ENCODE assay signal across 13 mouse cellular contexts in genomic region chr13:49545646-49546045, GRCm38 (mm10). TPM values are rescaled to one million over a fixed set of nuclear protein-coding genes. Genes with fewer than 3 reads are reported as not detected.
DNase-seq lines count a peak whose midpoint lies in the region; ATAC-seq and TF ChIP-seq lines count a peak whose summit lies in the region.
"Had no signal": no experiment of that assay in that cellular context is flagged by ENCODE, and none has a peak within 500 bp of the region (broad histone marks: within the 10 kb centered on the region; RNA-seq: fewer than 3 reads in every experiment).

No protein-coding gene starts in this region.

- H3K4me1 ChIP-seq in lung, postnatal 0 days (ENCODE audit: insufficient read depth, low read depth, low read length): no peaks in the 10 kb centered on the region
- no peaks in the 10 kb centered on the region for H3K4me1 ChIP-seq in lung, adult 2 months (ENCODE audit: control insufficient read depth, insufficient read depth, low read length)
- no peaks in the 10 kb centered on the region for H3K4me1 ChIP-seq in intestine, embryonic 15.5 days (replicated peaks)

- no peak for ATAC-seq in lung, postnatal 0 days
- no peak; the same call in 1 of the 2 replicates for ATAC-seq in intestine, embryonic 15.5 days

- DNase-seq in gastrocnemius, postnatal 14 days: peak; percentile 6
- DNase-seq in gastrocnemius, postnatal 25 days: no peak
- no peak for DNase-seq in lung, postnatal 0 days (ENCODE audit: low spot score)
- DNase-seq in lung, adult 2 months: no peak
- no peak for DNase-seq in urinary bladder, postnatal 14 days (ENCODE audit: low spot score)
- DNase-seq in cerebellum, adult 11-12 months: no peak
- DNase-seq in cerebellum, adult 8-10 months: no peak
- DNase-seq: layer of hippocampus, adult 9-11 months; retina, postnatal 1 day had no signal

- no peaks in the 10 kb centered on the region for H3K27me3 ChIP-seq in lung, postnatal 0 days (replicated peaks; ENCODE audit: insufficient read depth, low read length)
- H3K27me3 ChIP-seq in intestine, embryonic 15.5 days (replicated peaks): no peaks in the 10 kb centered on the region

- H3K27ac ChIP-seq in lung, postnatal 0 days (ENCODE audit: low read length): 0 out of 2 replicates have a peak overlapping the region, but pooled peaks have one; percentile 11
- peak overlapping the region; percentile 44 for H3K27ac ChIP-seq in intestine, embryonic 15.5 days
- H3K27ac ChIP-seq: liver, embryonic 14.5 days had no signal

- H3K9ac ChIP-seq in lung, postnatal 0 days (replicated peaks; ENCODE audit: low read depth): no peak overlapping the region
- H3K9ac ChIP-seq in intestine, embryonic 15.5 days: no peak overlapping the region
- H3K9ac ChIP-seq: liver, embryonic 14.5 days had no signal

- no peak for TF ChIP-seq POLR2A in lung, adult 2 months (IDR thresholded peaks at IDR 0.05; ENCODE audit: borderline replicate concordance, extremely low read depth, low read depth, low read length)

- intact Hi-C loops in gastrocnemius, postnatal 14 days (cut with DNase I; ENCODE audit: low total_unique reads): no loop called here

- H3K36me3 ChIP-seq in lung, postnatal 0 days (ENCODE audit: insufficient read depth, low read length): no peaks in the 10 kb centered on the region
- H3K36me3 ChIP-seq in intestine, embryonic 15.5 days: no peaks in the 10 kb centered on the region

- H3K4me3 ChIP-seq in lung, postnatal 0 days (ENCODE audit: low read depth, low read length): no peak overlapping the region
- H3K4me3 ChIP-seq in lung, adult 2 months (replicated peaks; ENCODE audit: extremely low read depth, low read depth, low read length): no peak overlapping the region
- H3K4me3 ChIP-seq in intestine, embryonic 15.5 days (replicated peaks): no peak overlapping the region
- H3K4me3 ChIP-seq: erythroblast, embryonic 14.5 days had no signal

- TF ChIP-seq EP300 in lung, postnatal 0 days (IDR thresholded peaks at IDR 0.05): no peak

- WGBS in lung, postnatal 0 days: 41% methylated on average over 3 of the region's 3 CpGs
- 49% methylated on average over 3 of the region's 3 CpGs for WGBS in lung, adult 2 months
- WGBS in intestine, embryonic 15.5 days: 35% methylated on average over 3 of the region's 3 CpGs

- H3K4me2 ChIP-seq in lung, postnatal 0 days (replicated peaks; ENCODE audit: low read depth, low read length): no peak overlapping the region
- H3K4me2 ChIP-seq in intestine, embryonic 15.5 days (replicated peaks): no peak overlapping the region

- no peak for TF ChIP-seq CTCF in lung, postnatal 0 days (IDR thresholded peaks at IDR 0.05)
- no peak for TF ChIP-seq CTCF in lung, adult 2 months (IDR thresholded peaks at IDR 0.05; ENCODE audit: insufficient read depth, low read length)

- H3K9me3 ChIP-seq in lung, postnatal 0 days (ENCODE audit: low read length): no peaks in the 10 kb centered on the region
- no peaks in the 10 kb centered on the region for H3K9me3 ChIP-seq in intestine, embryonic 15.5 days

RNA-seq across cellular contexts. Expression of gene Aspn, which starts 1.4 kb away (rescaled TPM):
- total RNA-seq in gastrocnemius, postnatal 14 days (2021): 10 to 100 TPM; 58.3 to 60.2 TPM
- 10 to 100 TPM; 20.3 to 34.4 TPM for total RNA-seq in gastrocnemius, postnatal 25 days (2021)
- 102 and 115 TPM in 2 replicates for polyA plus RNA-seq in lung, postnatal 0 days (2015; fragmentation: Nextera tagmentation; extraction: Ambion mirVana)
- 0.98 and 4.0 TPM in 2 replicates for polyA plus RNA-seq in lung, adult 2 months (2012; rRNA removed)
- polyA plus RNA-seq in intestine, embryonic 15.5 days (2015; fragmentation: Nextera tagmentation; extraction: Ambion mirVana): 21.2 and 25.5 TPM in 2 replicates
- total RNA-seq: hematopoietic stem cell, adult 5-6 weeks had no signal
- polyA plus RNA-seq: erythroblast, embryonic 14.5 days had no signal

RNA-seq across cellular contexts. Expression of gene Omd, which starts 36.6 kb away (rescaled TPM):
- total RNA-seq in gastrocnemius, postnatal 14 days (2021): 1 to 10 TPM; 2.4 to 3.8 TPM
- 1 to 10 TPM; 2.4 to 2.7 TPM for total RNA-seq in gastrocnemius, postnatal 25 days (2021)
- 0.54 and 0.74 TPM in 2 replicates for polyA plus RNA-seq in lung, postnatal 0 days (2015; fragmentation: Nextera tagmentation; extraction: Ambion mirVana)
- 0.23 and 0.73 TPM in 2 replicates for polyA plus RNA-seq in lung, adult 2 months (2012; rRNA removed)
- polyA plus RNA-seq in intestine, embryonic 15.5 days (2015; fragmentation: Nextera tagmentation; extraction: Ambion mirVana): 0.68 and 0.91 TPM in 2 replicates
- total RNA-seq: hematopoietic stem cell, adult 5-6 weeks had no signal
- polyA plus RNA-seq: erythroblast, embryonic 14.5 days had no signal

RNA-seq across cellular contexts. Expression of gene Ecm2, which starts 41.0 kb away (rescaled TPM):
- total RNA-seq in gastrocnemius, postnatal 14 days (2021): 10 to 100 TPM; 17.1 to 20.1 TPM
- 10 to 100 TPM in 1 of 2 experiments, 1 to 10 TPM in 1; 9.6 to 10.9 TPM for total RNA-seq in gastrocnemius, postnatal 25 days (2021)
- polyA plus RNA-seq in lung, postnatal 0 days (2015; fragmentation: Nextera tagmentation; extraction: Ambion mirVana): 3.1 and 3.6 TPM in 2 replicates
- polyA plus RNA-seq in lung, adult 2 months (2012; rRNA removed): 3.1 and 7.5 TPM in 2 replicates
- polyA plus RNA-seq in intestine, embryonic 15.5 days (2015; fragmentation: Nextera tagmentation; extraction: Ambion mirVana): 0.84 and 0.92 TPM in 2 replicates
- polyA plus RNA-seq: erythroblast, embryonic 14.5 days had no signal

RNA-seq across cellular contexts. Expression of gene Tes3-ps, which starts 52.5 kb away (rescaled TPM):
- 1 to 10 TPM; 1.7 to 2.1 TPM for total RNA-seq in gastrocnemius, postnatal 14 days (2021)
- 1 to 10 TPM; 1.2 to 1.4 TPM for total RNA-seq in gastrocnemius, postnatal 25 days (2021)
- 0.35 and 0.49 TPM in 2 replicates for polyA plus RNA-seq in lung, postnatal 0 days (2015; fragmentation: Nextera tagmentation; extraction: Ambion mirVana)
- not detected in 2 replicates for polyA plus RNA-seq in lung, adult 2 months (2012; rRNA removed)
- 0.68 and 0.77 TPM in 2 replicates for polyA plus RNA-seq in intestine, embryonic 15.5 days (2015; fragmentation: Nextera tagmentation; extraction: Ambion mirVana)
